Mouse (Mus musculus): ENCODE measurements around the gene Tmem39a.

Tmem39a gene

GRCm38 (mm10) chr16:38558221-38558748 is at the start of gene Tmem39a:
Tmem39a (plus strand) TSS chr16:38558698.
- no peak for DNase-seq

GRCm38 (mm10) chr16:38510846-38511245 is 47.7 kb upstream of the Tmem39a start:
- no peak for DNase-seq

GRCm38 (mm10) chr16:38519140-38519539 is 39.4 kb upstream of the Tmem39a start:
- no peak for DNase-seq

DNA sequence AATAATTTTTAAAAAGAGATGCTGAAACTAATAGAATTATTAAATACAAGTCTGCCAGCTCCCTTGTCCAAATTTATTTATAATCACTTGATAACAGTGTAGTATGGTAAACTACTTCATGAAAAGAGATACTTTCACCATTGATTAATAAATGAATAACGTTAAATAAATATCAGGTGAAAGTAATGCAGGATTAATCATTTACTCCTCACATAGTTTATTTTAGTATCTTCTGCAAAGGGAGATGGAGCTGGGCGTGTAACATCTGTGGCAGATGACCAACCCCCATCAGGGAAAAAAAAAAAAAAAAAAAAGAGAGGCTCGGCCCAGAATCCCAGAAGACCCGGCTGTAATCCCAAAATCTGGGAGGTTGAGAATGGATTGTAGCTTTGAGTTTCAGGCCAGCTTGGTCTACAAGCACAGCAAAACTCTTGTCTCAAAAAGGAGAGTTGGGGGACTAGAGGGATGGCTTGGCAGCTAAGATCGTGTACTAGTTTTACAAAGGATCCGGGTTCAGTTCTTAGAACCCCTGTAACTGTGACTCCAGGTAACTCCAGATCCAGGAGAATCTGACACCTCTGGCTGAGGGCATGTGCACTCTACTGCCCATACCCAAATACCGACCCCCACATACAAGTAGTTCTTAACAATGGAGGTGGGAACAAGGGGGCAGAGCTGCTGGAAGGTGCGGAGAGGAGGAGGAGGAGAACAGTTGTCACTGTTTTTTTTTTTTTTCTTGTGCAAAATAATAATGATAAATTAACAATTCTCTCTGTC is 37.1 kb upstream of the Tmem39a start:
- DNase-seq = no peak

GRCm38 (mm10) chr16:38522129-38523084 is 36.1 kb upstream of the Tmem39a start, which contains the start of gene Timmdc1:
Timmdc1 (minus strand) TSS chr16:38522663.
- DNase-seq = peak; percentile 97

GRCm38 (mm10) chr16:38526264-38526663 is 32.2 kb upstream of the Tmem39a start:
- DNase-seq = no peak

DNA sequence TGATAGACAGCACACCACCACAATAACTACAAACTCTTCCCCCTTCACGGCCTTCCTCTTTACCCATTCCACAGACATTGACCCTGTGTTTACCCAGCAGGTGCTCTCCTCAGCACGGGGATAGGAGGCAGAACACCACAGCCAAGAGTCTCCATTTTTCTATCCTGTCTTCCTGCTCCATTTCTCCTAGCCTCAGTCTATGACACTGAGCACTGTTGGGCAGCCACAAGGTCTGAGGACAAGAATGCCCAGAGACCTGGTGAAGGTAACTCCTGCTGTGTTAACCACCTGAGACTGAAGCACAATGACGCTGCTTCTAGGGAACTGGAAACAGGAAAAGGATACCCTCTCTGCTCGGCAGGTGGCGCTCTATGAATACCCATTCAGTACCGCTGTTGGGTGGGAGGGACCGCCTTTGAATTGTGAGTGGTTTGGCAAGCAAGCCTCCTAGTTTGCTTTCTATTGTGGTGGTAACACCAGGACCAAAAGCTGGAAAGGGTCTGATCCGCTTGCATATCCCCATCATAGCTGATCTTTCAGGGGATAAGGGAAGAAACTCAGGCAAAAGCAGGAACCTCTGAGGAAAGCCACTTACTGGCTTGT is 21.9 kb upstream of the Tmem39a start:
- DNase-seq = peak; percentile 77

GRCm38 (mm10) chr16:38538716-38539380 is 19.6 kb upstream of the Tmem39a start:
- no peak for DNase-seq

GRCm38 (mm10) chr16:38548000-38548399 is 10.5 kb upstream of the Tmem39a start:
- DNase-seq = no peak

DNA sequence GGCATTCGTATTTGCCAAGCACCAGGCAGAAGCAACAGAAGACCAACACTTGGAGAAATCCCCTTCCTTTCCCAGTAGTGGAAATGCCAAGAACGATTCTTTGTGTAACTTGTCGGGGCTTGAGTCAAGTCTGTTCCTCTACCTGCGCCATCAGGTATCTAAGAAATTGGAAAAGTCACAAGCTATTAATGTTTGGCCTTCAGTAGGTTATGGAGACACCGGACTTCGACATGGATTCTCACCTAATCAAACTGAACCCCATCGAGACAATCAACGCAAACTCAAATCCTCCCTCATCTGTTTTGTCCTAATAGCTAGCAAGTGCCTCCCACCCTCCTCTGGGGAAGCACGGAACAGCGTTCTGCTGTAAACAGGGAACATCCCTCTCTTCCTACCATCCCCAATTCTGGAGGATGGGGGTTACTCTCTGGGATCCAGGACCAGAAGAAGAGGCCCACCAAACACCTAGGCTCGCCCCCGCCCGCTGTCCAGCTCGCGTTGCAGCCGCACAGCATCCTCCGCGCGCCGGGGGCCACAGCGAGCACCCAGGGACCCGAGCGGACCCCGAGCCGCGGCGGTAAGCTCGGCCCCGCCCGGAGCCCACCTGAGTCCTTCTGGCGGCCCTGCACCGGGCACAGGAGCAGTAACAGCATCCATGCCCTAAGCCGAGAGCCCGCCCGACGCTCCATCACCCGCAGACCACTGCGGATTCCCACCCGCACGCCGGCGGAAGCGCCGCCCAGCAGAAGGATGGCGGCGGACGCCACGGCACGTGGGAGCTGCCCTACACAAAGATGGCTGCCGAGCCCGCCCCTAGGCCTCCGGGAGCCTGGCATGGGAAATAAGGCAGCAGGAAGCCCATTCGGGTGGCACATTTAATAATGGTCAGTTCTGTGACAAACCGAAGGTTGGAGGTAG is 8.8 kb upstream of the Tmem39a start, which contains the start of gene Poglut1:
TSS of gene Poglut1 (minus strand) at position 780 of the 918 bp plus-strand sequence.
- DNase-seq = peak; percentile 81

DNA sequence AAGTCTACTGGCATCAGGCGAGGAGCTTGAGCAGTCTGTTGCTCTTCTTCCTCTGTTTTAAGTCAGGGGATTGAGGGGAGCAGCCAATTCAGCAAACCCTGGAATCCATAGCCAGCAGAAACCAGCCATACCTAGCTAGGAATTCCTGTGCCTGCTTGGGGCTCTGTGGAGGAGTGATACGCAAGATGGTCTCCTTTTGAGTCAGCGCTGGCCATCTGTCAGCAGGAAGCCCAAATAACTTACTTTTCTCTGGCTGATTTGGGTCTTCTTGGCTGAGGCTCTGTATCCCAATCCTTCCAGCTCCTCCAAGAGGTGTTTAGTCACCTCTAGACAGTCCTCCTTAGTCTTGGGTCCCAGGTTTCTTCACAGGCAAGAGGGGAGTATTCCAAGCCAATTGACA is 2.5 kb upstream of the Tmem39a start:
- DNase-seq = no peak

DNA sequence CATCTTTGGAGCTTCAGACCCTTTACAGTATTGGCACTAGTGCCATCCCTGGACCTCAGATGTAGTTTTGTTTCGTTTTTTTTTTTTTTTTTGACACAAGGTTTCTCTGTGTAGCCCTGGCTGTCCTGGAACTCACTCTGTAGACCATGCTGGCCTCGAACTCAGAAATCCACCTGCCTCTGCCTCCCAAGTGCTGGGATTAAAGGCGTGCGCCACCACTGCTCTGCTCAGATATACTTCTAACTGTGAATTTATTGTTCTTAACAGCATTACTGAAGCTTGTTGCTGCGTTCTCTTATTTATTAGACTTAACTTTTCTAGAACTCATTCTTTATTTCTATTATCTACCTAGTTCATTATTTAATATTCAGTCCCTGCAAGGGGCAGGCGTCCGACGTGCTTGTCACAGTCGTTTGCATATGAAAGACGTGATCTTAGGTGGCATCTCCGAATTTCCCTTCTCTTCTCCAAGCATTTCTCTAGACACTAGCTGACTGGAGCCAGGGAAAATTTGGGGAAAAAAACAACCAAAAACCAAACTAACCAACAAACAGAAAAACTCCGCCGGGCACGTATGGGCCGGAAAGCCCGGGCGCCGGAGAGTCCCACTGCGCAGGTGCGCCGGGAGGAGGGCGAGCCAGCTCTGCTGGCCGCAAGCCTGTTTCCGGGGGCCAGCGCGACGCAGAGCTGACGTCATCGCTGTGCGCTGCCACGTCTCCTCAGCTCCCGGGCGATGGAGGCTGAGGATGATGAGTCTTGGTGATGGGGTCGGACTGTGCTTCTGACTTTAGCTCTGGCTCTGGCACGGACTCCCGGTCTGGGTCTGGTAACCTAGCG is 3.9 kb downstream of the Tmem39a start:
- DNase-seq = peak; percentile 96

- DNase-seq = no peak
Measured at GRCm38 (mm10) chr16:38562968-38563327, 4.5 kb downstream of the Tmem39a start.

DNA sequence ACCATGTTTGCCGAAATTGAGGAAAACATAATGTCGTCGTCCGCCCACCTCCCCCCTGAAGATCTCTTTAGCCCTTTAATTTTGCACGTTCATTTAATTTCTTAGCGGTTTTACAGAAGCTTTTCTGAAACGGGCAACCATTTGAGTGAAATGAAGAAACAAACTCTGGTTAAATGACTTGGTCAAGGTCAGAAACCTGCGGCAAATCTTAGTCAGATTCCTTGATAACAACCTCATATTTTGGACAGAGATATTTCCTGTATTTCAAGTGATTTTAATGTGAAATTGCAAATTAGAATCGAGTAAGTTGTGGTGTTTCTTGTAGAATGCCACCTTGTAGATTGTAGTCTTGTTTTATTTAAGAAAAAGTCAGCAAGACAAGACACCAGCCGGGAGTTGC is 5.0 kb downstream of the Tmem39a start:
- no peak for DNase-seq

- no peak for DNase-seq
Measured at GRCm38 (mm10) chr16:38568192-38568591, 9.7 kb downstream of the Tmem39a start.

DNA sequence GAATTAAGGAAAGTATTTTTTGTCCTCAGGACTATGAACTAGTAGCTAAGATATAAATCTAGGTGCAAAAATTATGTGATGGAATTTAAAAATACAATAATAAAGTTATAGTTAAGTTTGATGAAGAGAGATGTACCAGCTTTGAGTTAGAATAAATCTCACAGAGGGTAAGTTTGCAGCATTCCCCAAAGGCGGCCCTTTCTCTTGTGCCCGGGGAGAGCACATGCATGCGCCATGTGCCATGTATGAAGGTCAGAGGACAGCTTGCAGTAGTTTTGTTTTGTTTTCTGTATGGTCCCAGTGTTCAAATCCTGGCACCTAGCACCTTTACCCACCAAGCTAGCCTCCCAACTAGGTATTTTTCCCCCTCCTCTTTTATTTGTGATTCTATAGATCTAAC is 13.0 kb downstream of the Tmem39a start:
- no peak for DNase-seq

- no peak for DNase-seq
Measured at GRCm38 (mm10) chr16:38584761-38585160, 26.3 kb downstream of the Tmem39a start.

DNA sequence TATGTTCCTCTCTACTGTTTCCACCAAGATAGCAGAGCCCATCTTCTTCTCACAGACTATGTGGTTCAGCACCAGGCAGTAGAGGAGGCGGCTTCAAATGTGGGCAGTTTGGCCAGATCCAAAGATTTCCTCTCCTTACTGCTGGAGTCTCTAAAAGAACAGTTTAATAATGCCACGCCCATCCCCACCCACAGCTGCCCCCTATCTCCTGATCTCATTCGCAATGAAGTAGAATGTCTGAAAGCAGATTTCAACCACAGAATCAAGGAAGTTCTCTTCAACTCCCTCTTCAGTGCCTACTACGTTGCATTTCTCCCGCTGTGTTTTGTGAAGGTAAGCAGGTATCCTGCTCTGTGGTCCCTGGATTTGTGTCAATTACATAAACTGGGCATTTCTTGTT is 26.7 kb downstream of the Tmem39a start:
- DNase-seq = no peak

DNA sequence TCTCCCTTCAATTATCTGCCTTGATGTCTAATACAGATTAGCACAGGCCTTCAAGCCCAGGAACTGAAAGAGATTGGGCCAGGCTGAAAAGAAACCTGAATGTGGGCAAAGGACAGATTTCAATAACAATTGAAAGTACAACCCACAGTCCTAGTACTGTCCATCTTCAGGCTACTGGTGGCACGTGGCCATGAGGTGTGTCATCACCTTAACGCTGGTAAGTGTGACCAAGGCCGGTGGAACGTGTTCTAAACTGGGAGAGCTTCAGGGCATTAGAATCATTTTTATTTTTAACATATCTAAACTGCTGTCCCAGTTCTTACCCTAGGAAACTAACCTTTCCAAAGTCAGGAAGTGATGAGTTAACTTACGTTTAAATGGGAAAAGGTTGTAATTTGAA is 28.7 kb downstream of the Tmem39a start:
- DNase-seq = no peak

GRCm38 (mm10) chr16:38587572-38587971 is 29.1 kb downstream of the Tmem39a start:
- no peak for DNase-seq

Measured in kidney, adult 18-20 months (tissue).